Mouse (Mus musculus) thymus, postnatal 10 days (tissue): Measurements from ENCODE around the gene Doc2g.
"Not testable (repeated sequence)": the region's sequence is repeated elsewhere in the genome, so short reads cannot be mapped to it uniquely, and the experiment has no call there.

ENCODE experiments used
- DNase-seq, 2 experiments: peaks; one replicate each; pipeline ENCODE4 v3.0.0; 2021; ENCODE audit warnings: low spot score in 2 of 2

Gene Doc2g

DNA sequence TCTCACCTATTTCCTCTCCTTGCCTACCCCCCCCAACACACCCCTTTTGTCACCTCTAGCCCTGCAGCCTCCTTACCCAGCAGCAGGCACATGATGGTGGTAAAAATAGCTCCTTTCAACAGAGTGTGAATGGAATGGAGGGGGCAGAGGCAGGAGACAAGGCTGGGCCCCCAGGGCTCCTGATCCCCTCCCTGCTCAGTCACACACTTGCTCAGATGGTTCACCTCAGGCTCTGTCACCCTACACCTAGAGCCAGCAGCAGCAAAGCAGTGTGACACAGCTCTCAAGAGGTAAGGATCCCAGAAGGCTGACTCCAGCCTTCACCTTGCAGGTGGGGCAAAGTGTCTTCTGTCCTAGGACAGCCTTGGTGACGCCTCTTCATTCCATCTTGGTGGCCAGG, at the start of gene Doc2g:
Gene Doc2g, plus strand, starts transcription at position 202 of the 400 bp plus-strand sequence.
- no peak for DNase-seq

DNA sequence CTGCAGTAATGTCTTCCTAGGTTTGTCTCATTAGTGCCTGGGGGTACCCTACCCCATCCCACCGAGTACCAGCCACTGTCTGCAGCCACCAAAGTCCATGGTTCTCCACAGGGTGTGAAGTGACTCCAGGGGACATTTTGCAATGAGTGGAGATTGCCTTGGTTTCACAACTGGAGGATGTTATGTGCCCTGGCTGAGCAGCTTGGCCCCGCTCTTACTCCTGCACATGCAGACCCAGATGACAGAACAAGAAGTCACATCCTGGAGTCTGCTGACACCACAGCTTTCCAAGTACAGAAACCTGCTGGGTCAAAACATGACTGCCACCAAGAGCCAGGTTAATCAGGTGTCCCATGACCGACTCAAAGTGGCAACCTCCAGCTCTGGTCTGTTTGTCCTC, 48.1 kb upstream of the Doc2g start:
- DNase-seq = no peak

DNA sequence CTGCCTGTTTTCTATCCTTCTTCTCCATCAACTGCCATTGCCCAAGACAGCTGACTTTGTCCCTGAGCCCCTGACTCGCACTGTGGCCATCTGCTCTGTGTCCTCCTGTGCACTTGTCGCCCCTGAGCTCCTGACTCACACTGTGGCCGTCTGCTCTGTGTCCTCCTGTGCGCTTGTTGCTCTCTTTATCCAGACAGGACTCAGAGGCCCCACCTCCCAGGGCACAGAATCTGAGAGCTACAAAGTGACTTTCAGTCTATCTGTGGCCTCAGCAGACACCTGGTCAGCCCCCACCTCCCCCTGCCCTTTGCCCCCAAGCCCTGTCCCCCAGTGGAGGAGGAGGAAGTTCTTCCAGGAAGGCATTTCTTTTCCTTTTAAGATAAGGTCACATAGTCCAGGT, 47.3 kb upstream of the Doc2g start:
- DNase-seq = no peak

DNA sequence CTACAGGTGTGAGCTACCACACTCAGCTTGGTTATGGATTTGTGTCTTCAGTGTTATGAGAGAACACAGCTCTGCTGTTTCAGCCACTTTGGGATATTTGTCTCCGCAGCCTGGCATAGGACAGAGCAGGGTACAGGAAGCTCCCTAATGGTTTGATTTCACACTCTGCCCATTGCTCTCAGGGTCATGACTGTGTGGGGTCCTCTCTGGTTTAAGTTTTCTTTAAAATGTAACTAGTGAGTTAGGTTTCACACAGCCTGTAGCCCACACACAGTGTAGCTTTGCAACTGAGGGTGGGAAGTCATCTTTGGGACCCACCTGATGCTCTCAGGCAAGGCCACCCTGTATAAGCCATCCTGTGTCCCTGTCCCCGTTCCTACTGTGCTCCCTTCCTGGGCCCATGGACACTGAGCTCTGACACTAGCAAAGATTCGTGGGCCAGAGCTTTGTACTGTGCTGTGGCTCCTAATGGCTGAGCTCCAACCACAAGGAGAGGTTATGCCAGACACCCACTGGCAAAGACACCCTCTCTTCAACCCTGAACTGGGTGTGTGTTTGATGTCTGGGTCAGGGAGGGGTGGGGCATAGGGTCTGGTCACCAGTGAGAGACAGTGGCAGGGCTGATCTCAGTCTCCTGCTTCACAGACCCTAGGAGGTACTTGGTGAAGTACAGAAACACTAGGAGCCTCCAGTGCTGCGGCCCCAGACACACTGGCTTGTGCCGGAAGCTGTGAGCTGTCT, 45.6 kb upstream of the Doc2g start:
- not testable (repeated sequence) for DNase-seq

DNA sequence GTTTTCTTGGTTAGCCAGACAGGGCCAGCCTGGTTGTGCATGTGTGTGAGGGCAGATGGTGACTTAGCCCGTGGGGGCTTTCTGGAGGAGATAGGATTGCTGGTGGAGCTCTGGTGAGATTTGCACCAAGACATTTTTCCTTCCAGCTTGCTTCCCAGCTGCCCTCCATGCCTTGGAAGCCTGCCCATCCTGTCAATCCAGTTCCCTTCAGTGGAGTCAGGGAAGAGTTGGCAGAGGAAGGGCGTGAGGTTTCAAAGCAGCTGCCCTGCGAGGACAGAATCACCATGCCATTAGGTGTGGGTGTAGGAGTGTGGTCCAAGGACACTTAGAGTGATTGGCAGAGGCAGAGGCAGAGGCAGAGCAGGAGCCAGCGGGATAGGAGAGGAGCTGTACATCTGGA, 44.6 kb upstream of the Doc2g start, which contains the start of gene Aldh3b3:
Gene Aldh3b3, plus strand, starts transcription at position 176 of the 400 bp plus-strand sequence.
- no peak for DNase-seq

GRCm38 (mm10) chr19:3959030-3959429, 44.1 kb upstream of the Doc2g start:
- no peak for DNase-seq

- DNase-seq = no peak
Observed at GRCm38 (mm10) chr19:3960211-3960610, 42.9 kb upstream of the Doc2g start.

DNA sequence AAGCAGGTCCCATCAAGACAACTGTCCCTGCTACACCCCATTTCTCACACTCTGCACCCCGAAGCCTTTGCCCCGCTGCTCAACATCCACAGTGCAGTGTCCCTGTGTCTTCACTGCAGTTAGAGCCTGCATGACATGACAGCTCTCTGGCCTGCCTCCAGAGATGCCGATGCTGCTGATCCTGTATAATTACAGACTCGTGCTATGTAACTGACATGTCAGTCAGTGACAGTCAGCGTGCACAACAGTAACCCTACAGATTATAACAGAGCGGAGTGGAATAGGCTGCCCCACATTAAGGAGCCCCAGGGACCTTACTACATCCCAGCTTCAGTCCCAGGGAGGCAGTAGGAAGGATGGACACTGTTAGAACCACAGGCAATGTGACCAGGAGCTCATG, 41.3 kb upstream of the Doc2g start:
- not testable (repeated sequence) for DNase-seq

DNA sequence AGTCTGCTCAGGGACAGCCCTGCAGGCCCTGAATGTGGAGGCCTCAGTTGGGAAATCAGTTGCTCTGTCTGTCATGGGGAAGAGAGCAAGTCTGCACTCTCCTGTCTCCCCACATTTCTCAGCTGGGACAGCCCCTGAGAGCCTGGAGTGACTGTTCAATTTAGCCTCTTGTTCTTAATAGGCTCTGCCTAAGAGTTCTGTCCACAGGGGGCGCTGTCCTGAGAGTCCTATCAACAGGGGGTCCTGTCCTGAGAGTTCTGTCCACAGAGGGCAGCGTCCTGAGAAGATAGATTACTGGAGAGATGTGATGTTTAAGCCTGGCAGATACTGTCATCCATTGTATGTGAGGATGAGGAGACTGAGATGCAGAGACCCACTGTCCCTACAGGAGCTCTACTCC, 40.6 kb upstream of the Doc2g start:
- DNase-seq = peak in 1 of 2 experiments; percentile 28

GRCm38 (mm10) chr19:3964030-3964429, 39.1 kb upstream of the Doc2g start:
- DNase-seq = no peak

- no peak for DNase-seq
Observed at GRCm38 (mm10) chr19:3966330-3967075, 36.6 kb upstream of the Doc2g start.

GRCm38 (mm10) chr19:3967258-3967657, 35.9 kb upstream of the Doc2g start:
- no peak for DNase-seq

GRCm38 (mm10) chr19:3972229-3972628, 30.9 kb upstream of the Doc2g start, which contains the start of gene Aldh3b2:
Gene Aldh3b2 (plus strand): TSS chr19:3972328.
- DNase-seq = no peak

- not testable (repeated sequence) for DNase-seq
Observed at GRCm38 (mm10) chr19:3974608-3975007, 28.5 kb upstream of the Doc2g start.

GRCm38 (mm10) chr19:3975866-3976265, 27.2 kb upstream of the Doc2g start:
- DNase-seq = no peak

- peak; percentile 63 to 85 for DNase-seq
Observed at GRCm38 (mm10) chr19:3980309-3980708, 22.8 kb upstream of the Doc2g start.

GRCm38 (mm10) chr19:3980917-3981316, 22.2 kb upstream of the Doc2g start:
- DNase-seq = no peak

GRCm38 (mm10) chr19:3983527-3984200, 19.4 kb upstream of the Doc2g start:
- no peak for DNase-seq

DNA sequence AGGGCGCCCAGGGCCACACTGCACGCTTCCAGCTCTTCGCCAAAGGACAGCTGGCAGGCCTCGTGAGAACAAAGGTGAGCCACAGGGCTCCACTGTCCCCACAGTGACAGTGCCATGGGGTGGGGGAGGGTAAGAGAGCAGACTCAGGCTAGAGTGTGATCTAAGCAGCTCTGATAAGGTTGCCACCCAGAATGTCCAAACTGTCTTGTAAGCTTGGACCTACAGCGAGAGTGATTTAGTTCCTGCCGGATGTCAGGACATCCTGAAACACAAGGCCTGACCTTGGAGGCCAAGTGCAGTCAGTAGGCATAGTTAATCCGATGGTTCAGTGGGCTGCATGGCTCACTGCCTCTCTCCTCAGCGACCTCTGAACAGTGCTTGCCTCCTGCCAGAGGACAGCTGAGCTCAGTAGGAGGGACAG, 17.8 kb upstream of the Doc2g start:
- no peak for DNase-seq

DNA sequence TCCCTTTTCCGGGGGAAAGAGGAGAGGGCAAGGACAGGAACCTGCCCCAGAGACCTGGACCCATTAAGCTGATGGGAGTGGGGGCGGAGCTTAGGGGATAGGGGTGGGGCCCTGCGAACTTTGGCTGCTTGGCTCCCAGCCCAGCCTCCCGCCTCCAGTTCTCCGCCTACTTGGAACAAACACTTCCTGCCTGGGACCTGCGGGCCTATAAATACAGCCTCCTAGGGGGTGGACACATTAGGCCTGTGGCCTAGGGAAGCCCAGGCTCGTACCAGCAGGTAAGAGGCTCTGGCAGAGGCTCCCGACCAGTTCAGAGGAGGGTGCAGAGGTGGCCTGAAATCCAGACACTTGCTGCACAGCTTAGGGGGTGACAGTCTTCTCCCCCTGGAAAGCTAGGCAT, 16.8 kb upstream of the Doc2g start, which contains the start of gene Acy3:
Gene Acy3, plus strand, starts transcription at position 237 of the 400 bp plus-strand sequence.
- no peak for DNase-seq

GRCm38 (mm10) chr19:3988066-3988465, 15.0 kb upstream of the Doc2g start:
- no peak for DNase-seq

- no peak for DNase-seq
Observed at GRCm38 (mm10) chr19:3988750-3989149, 14.4 kb upstream of the Doc2g start.
